Mouse (Mus musculus) urinary bladder, postnatal 0 days (tissue): ENCODE data around the gene Klk1b9. TPM values are rescaled to one million over a fixed set of nuclear protein-coding genes. Genes with fewer than 3 reads are reported as not detected.

Experiments used
- polyA plus RNA-seq: library from polyadenylated mRNA; unstranded; fragments of >200 nt; fragmentation: Nextera tagmentation; extraction: Ambion mirVana; gene quantifications from 2 replicates; pipeline ENCODE4 v1.2.1, GENCODE M21; 2015

The Klk1b9 gene
- not detected in 2 replicates for polyA plus RNA-seq

GRCm38 (mm10) chr7:43975761-43976160 lies at the start of gene Klk1b9:
TSS of gene Klk1b9 (plus strand) at chr7:43976061.

GRCm38 (mm10) chr7:43933440-43933839 lies 42.4 kb upstream of the Klk1b9 start, which contains the start of gene Klk15:
TSS of gene Klk15 (plus strand) at chr7:43933740.

GRCm38 (mm10) chr7:43950364-43950763 lies 25.5 kb upstream of the Klk1b9 start, which contains the start of gene Klk1b8:
TSS of gene Klk1b8 (plus strand) at chr7:43950664.

GRCm38 (mm10) chr7:43966451-43966850 lies 9.4 kb upstream of the Klk1b9 start, which contains the start of gene Klk1b1:
TSS of gene Klk1b1 (plus strand) at chr7:43966751.

GRCm38 (mm10) chr7:43995577-43995976 lies 19.7 kb downstream of the Klk1b9 start, which contains the start of gene Klk1b11:
TSS of gene Klk1b11 (plus strand) at chr7:43995877.

GRCm38 (mm10) chr7:44011868-44012267 lies 36.0 kb downstream of the Klk1b9 start, which contains the start of gene Klk1b26:
TSS of gene Klk1b26 (plus strand) at chr7:44012168.

Other genes with a start within 250 kb of the Klk1b9 start
- gene Klk12, start 207.2 kb upstream of the Klk1b9 start, polyA plus RNA-seq = not detected in 2 replicates
- 0.17 TPM in 1 of 2 replicates, not detected in the other for gene Klk11, start 201.5 kb upstream of the Klk1b9 start, polyA plus RNA-seq
- gene Klk10, start 195.0 kb upstream of the Klk1b9 start, polyA plus RNA-seq = 0.91 and 1.4 TPM in 2 replicates
- 0.11 and 0.17 TPM in 2 replicates for gene Klk9, start 184.2 kb upstream of the Klk1b9 start, polyA plus RNA-seq
- gene Klk8, start 178.5 kb upstream of the Klk1b9 start, polyA plus RNA-seq = 10.9 and 17.2 TPM in 2 replicates
- not detected in 2 replicates for gene Klk7, start 164.8 kb upstream of the Klk1b9 start, polyA plus RNA-seq
- gene Klk6, start 151.6 kb upstream of the Klk1b9 start, polyA plus RNA-seq = 0.40 and 0.65 TPM in 2 replicates
- not detected in 2 replicates for gene Klk5, start 134.1 kb upstream of the Klk1b9 start, polyA plus RNA-seq
- not detected in 2 replicates for gene Klk4, start 94.9 kb upstream of the Klk1b9 start, polyA plus RNA-seq
- gene Klk15, start 42.3 kb upstream of the Klk1b9 start, polyA plus RNA-seq = not detected in 2 replicates
- not detected in 2 replicates for gene Klk1b8, start 25.4 kb upstream of the Klk1b9 start, polyA plus RNA-seq
- not detected in 2 replicates for gene Klk1b1, start 9.3 kb upstream of the Klk1b9 start, polyA plus RNA-seq
- gene Klk1b11, start 19.8 kb downstream of the Klk1b9 start, polyA plus RNA-seq = not detected in 2 replicates
- not detected in 2 replicates for gene Klk1b26, start 36.1 kb downstream of the Klk1b9 start, polyA plus RNA-seq
- not detected in 2 replicates for gene Klk1b27, start 76.2 kb downstream of the Klk1b9 start, polyA plus RNA-seq
- not detected in 2 replicates for gene Klk1b21, start 126.3 kb downstream of the Klk1b9 start, polyA plus RNA-seq
- not detected in 2 replicates for gene Klk1b22, start 136.6 kb downstream of the Klk1b9 start, polyA plus RNA-seq
- not detected in 2 replicates for gene Klk1b16, start 160.7 kb downstream of the Klk1b9 start, polyA plus RNA-seq
- not detected in 2 replicates for gene Klk1b24, start 212.2 kb downstream of the Klk1b9 start, polyA plus RNA-seq
- not detected in 2 replicates for gene Klk1b3, start 222.1 kb downstream of the Klk1b9 start, polyA plus RNA-seq
- gene Klk1b4, start 231.4 kb downstream of the Klk1b9 start, polyA plus RNA-seq = not detected in 2 replicates
- gene Klk1b5, start 239.9 kb downstream of the Klk1b9 start, polyA plus RNA-seq = not detected in 2 replicates
- not detected in 2 replicates for gene Klk1, start 249.3 kb downstream of the Klk1b9 start, polyA plus RNA-seq